Mouse (Mus musculus) liver, adult 2 months (tissue): ENCODE measurements around the gene Lyve1. TPM values are rescaled to one million over a fixed set of nuclear protein-coding genes. Genes with fewer than 3 reads are reported as not detected.

Experiments used
- DNase-seq: peaks from one replicate; pipeline ENCODE4 v3.0.0-alpha.2; 2011; ENCODE audit warnings: low read depth, low spot score; ENCODE audit errors: extremely low read depth
- H3K27ac ChIP-seq: fragments of 200-500 bp; replicated peaks from 2 replicates; pipeline ENCODE4 v1.5.1; 2012; ENCODE audit warnings: low read depth, mild to moderate bottlenecking, control low read depth, inconsistent platforms, low read length; ENCODE audit not compliant: insufficient read depth
- H3K27me3 ChIP-seq: fragments of 200-500 bp; 2 replicates; pipeline ENCODE4 v1.6.1; 2012; ENCODE audit warnings: mild to moderate bottlenecking, moderate library complexity, low read length, inconsistent platforms; ENCODE audit not compliant: control insufficient read depth, insufficient read depth
- H3K36me3 ChIP-seq: fragments of 200-500 bp; 2 replicates; pipeline ENCODE4 v1.6.1; 2012; ENCODE audit warnings: low read length, inconsistent platforms; ENCODE audit not compliant: control insufficient read depth, insufficient read depth
- H3K4me1 ChIP-seq: fragments of 200-500 bp; 2 replicates; pipeline ENCODE4 v1.6.1; 2011; ENCODE audit warnings: low read length; ENCODE audit not compliant: control insufficient read depth, insufficient read depth
- H3K4me3 ChIP-seq: fragments of 200-500 bp; 2 replicates; pipeline ENCODE4 v1.5.1; 2011; ENCODE audit warnings: low read depth, mild to moderate bottlenecking, control low read depth, low read length, moderate library complexity; ENCODE audit not compliant: insufficient read depth
- H3K79me2 ChIP-seq: fragments of 200-500 bp; 2 replicates; pipeline ENCODE4 v1.6.1; 2012; ENCODE audit warnings: inconsistent platforms, mild to moderate bottlenecking, low read length, moderate library complexity; ENCODE audit not compliant: control insufficient read depth, insufficient read depth
- H3K9ac ChIP-seq: fragments of 200-500 bp; 2 replicates; pipeline ENCODE4 v1.6.1; 2012; ENCODE audit warnings: low read depth, mild to moderate bottlenecking, control low read depth, inconsistent platforms, low read length
- CTCF ChIP-seq: fragments of 200-500 bp; IDR thresholded peaks from 2 replicates; pipeline ENCODE4 v1.5.1; 2011; ENCODE audit warnings: low read depth, low read length, control low read depth
- POLR2A ChIP-seq: fragments of 200-500 bp; IDR thresholded peaks from 2 replicates; pipeline ENCODE4 v1.6.1; 2011; ENCODE audit warnings: low read length, control low read depth; ENCODE audit not compliant: insufficient read depth; ENCODE audit errors: extremely low read depth
- WGBS: fragments of 180-500 bp; shearing (Covaris S2); methylation state at CpG from one replicate; pipeline ENCODE4 v1.1.7; 2018; 5-methylcytosine and 5-hydroxymethylcytosine counted together
- polyA plus RNA-seq: library from polyadenylated mRNA; depleted of rRNA; stranded (reverse); fragments of >200 nt; gene quantifications from 2 replicates; pipeline ENCODE4 v1.2.3, GENCODE M21; 2012
- total RNA-seq: library from RNA; depleted of rRNA; stranded (reverse); fragments of >200 nt; gene quantifications from 2 replicates; pipeline ENCODE4 v1.2.3, GENCODE M21; 2014

The Lyve1 gene
- total and polyA plus RNA-seq, 2 experiments: 6.4 to 7.8 TPM

DNA sequence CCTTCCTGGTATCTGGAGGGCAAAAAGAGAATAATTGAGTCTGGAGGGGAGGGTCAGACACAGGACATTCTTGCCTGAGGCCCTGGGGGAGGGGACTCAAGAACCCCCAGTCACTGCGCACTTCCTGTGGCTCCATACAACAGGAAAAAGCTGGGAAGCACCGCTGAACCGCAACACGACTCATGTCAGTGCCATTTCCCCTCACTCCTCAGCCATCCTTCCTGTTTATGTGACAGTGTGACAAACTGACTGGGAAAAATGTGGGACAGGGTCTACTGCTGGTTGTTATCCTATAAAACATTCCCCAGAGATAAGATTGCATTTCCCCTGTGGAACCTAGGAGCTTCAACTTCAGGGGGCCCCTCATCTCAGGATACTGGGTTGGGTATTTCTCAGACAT lies 13.9 kb upstream of the Lyve1 start:
- peak overlapping the region; percentile 37 for H3K27ac ChIP-seq
- H3K36me3 ChIP-seq: no peaks in the 10 kb centered on the region
- peaks cover 11% of the 10 kb centered on the region for H3K4me1 ChIP-seq
- H3K79me2 ChIP-seq: no peaks in the 10 kb centered on the region
- no peak for TF ChIP-seq CTCF
- no peak for TF ChIP-seq POLR2A
- 81% methylated on average over 4 of the region's 4 CpGs for WGBS
- no peak overlapping the region for H3K4me3 ChIP-seq
- H3K9ac ChIP-seq: no peak overlapping the region
- peak; percentile 13 for DNase-seq
- no peaks in the 10 kb centered on the region for H3K27me3 ChIP-seq

- no peak overlapping the region for H3K9ac ChIP-seq
- peaks cover 2% of the 10 kb centered on the region for H3K4me1 ChIP-seq
- TF ChIP-seq POLR2A (no peak), CTCF (no peak)
- 94% methylated on average over 5 of the region's 5 CpGs for WGBS
- no peaks in the 10 kb centered on the region for H3K79me2 ChIP-seq
- DNase-seq: no peak
- no peak overlapping the region for H3K27ac ChIP-seq
- H3K4me3 ChIP-seq: no peak overlapping the region
- no peaks in the 10 kb centered on the region for H3K27me3 ChIP-seq
- no peaks in the 10 kb centered on the region for H3K36me3 ChIP-seq
Measured at GRCm38 (mm10) chr7:110868807-110869206, 5.8 kb upstream of the Lyve1 start.

GRCm38 (mm10) chr7:110867116-110867515 lies 4.1 kb upstream of the Lyve1 start:
- Histone ChIP-seq H3K27ac (no peak overlapping the region), H3K27me3 (no peaks in the 10 kb centered on the region), H3K79me2 (no peaks in the 10 kb centered on the region), H3K4me1 (peaks cover 2% of the 10 kb centered on the region), H3K9ac (no peak overlapping the region), H3K36me3 (no peaks in the 10 kb centered on the region), H3K4me3 (no peak overlapping the region)
- DNase-seq: no peak
- TF ChIP-seq POLR2A (no peak), CTCF (no peak)
- 98% methylated on average over 6 of the region's 6 CpGs for WGBS

- Histone ChIP-seq H3K36me3 (no peaks in the 10 kb centered on the region), H3K27me3 (no peaks in the 10 kb centered on the region), H3K27ac (no peak overlapping the region), H3K79me2 (no peaks in the 10 kb centered on the region), H3K4me1 (peaks cover 2% of the 10 kb centered on the region), H3K9ac (no peak overlapping the region), H3K4me3 (no peak overlapping the region)
- 46% methylated on average over 3 of the region's 3 CpGs for WGBS
- DNase-seq: peak; percentile 61
- no peak for TF ChIP-seq CTCF
Measured at GRCm38 (mm10) chr7:110866021-110866420, 3.0 kb upstream of the Lyve1 start.

DNA sequence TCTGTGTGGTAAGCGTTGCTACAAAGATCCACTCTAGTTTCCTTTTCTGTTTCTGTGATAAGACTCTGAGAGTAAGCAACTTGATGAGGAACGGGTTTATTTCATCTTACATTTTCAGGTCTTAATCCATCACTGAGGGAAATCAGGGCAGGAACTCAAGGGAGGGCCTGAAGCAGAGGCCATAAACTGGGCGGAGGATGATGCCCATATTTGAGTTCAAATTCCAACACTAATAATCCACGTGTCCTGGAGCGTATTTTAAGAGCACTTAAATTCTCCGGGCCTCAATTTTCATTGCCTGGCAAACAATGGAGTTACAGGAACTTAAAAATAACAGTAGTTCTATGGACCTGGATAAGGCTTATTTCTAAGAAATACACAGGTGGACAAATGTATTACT lies 2.5 kb upstream of the Lyve1 start:
- Histone ChIP-seq H3K9ac (no peak overlapping the region), H3K27me3 (no peaks in the 10 kb centered on the region), H3K4me3 (no peak overlapping the region), H3K79me2 (no peaks in the 10 kb centered on the region), H3K27ac (no peak overlapping the region), H3K36me3 (no peaks in the 10 kb centered on the region), H3K4me1 (peaks cover 2% of the 10 kb centered on the region)
- WGBS: 63% methylated on average over 6 of the region's 6 CpGs
- TF ChIP-seq POLR2A (no peak), CTCF (no peak)
- no peak for DNase-seq

DNA sequence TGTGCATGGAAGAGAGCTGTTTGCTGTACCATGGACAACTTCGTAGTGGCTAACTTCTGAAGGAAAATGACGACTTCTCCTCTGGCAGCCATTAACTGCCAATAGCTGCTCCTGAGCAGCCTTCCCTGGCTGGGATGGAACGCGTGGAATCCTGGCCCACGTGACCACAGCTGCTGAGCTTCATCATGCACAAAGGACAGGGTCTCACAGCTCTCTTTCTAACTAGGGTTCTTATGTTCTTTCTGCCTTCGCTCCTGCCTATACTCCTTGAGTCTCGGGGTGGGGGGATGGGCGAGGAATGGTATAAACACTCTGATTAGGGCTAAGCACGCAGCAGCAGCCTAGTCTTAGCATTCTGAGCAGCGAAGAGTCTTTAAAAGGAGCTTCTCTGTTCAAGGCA lies 2.0 kb upstream of the Lyve1 start:
- no peak overlapping the region for H3K4me3 ChIP-seq
- H3K27me3 ChIP-seq: no peaks in the 10 kb centered on the region
- H3K4me1 ChIP-seq: peaks cover 2% of the 10 kb centered on the region
- 76% methylated on average over 10 of the region's 10 CpGs for WGBS
- H3K9ac ChIP-seq: no peak overlapping the region
- H3K36me3 ChIP-seq: no peaks in the 10 kb centered on the region
- no peak overlapping the region for H3K27ac ChIP-seq
- no peaks in the 10 kb centered on the region for H3K79me2 ChIP-seq
- TF ChIP-seq POLR2A (no peak), CTCF (no peak)
- no peak for DNase-seq
